Mouse (Mus musculus) frontal cortex, postnatal 10 days (tissue): ENCODE results near the gene Magi1.

Source experiments
- DNase-seq, 2 experiments: peaks; one replicate each; pipeline ENCODE4 v3.0.0; 2022; ENCODE audit warnings: low spot score in 2 of 2, mixed read lengths in 1 of 2

The Magi1 gene

DNA sequence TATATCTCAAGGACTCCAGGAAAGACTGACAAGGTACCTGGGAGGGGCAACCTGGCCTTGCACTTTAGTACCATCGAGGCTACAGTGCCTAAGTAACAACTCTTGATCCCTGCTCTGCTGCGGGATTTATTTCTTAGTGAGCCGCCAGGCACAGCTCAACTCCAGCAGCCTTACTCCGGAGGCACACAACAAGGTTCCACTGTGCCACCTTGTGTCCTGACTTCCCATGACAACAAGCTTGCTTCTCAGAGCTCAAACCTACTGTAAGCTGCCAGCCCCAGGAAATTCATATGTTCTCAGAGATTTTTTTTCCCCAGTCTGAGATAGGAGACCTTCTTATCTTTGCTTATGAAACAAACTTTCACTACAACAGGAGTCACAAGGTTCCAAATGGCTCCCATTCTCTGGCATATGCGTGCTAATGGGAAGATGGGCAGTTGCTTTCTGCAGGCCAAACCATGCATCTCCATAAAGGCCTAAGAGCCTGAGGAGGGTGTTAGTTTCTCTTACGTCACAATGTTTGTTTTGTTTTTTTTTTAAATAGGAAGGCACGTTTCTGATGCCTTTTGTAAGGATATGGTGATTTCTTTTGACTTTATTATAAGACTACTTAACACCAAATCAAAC is 556.8 kb downstream of the Magi1 start:
- DNase-seq = peak in 1 of 2 experiments; percentile 38

DNA sequence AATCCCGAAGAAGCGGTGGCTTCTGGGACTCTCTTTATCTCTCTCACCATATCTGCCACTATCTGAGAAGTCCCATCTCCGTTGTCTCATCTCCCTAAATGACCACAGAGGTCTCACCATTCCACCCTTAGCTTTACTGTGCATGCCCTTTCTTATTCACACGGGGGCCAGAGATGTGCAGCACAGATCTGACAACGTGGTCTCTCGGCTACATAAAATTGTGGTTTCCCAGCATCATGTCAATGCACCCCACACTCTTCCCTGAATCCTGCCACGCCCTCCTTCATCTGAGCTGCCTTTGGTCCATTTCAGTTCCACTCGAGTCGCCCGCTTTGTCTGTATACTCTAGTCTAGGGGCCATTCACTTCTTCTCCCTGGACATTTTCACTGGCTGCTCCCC is 557.6 kb downstream of the Magi1 start:
- DNase-seq = no peak

DNA sequence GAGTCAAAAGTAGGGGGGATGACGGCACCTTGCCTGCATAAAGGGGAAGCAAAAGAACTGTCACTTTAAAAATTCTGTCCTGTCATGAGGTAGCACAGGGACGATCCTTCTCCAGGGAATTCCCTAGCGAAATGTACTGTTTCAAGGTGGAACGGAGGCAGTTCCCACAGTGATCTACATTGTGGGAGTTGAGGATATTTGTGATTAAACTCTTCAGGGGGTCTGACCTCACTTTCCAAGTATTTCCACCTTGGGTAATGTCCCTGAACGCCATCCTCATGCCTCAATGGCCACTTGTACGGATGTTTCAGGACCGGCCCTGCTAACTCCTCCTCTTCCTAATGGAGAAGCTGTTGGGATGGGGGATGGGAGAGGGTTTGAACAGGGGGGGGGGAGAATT is 559.0 kb downstream of the Magi1 start:
- DNase-seq = no peak

DNA sequence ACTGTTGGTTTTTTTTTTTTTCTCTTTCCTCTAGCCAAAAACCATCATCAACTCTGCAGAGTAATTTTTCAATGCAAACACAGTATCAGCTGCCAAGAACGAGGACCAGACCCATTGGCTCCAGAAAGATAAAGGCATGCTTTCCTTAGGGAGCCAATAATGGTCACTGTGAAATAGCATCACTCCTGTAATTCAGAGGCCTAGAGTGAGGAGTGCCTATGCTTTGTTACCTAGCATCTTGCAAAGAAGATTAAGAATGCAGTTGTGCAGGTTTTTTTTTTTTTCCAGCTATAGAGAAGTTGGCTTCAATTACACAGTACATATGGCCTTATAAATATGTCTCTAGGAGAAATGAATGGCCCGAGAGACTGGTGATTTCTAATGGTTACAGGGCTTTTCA is 560.5 kb downstream of the Magi1 start:
- no peak for DNase-seq

DNA sequence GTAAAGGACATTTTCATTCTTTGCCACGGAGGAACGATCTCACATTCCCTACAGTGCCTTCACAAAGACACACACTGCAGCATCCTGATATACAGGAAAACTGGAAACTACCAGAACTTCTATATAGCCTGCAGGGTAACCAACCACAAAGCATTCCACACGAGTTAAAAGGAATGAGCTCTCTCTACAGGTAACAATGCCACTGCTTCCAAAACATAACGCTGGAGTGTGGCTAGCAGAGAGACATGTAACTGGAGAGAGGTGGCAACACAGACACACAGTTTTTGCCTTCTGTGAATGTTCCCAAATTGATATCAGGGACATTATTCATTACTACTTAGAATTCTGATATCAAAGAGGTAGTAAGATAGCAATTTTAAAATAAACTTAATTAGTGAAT is 564.2 kb downstream of the Magi1 start:
- DNase-seq = no peak

DNA sequence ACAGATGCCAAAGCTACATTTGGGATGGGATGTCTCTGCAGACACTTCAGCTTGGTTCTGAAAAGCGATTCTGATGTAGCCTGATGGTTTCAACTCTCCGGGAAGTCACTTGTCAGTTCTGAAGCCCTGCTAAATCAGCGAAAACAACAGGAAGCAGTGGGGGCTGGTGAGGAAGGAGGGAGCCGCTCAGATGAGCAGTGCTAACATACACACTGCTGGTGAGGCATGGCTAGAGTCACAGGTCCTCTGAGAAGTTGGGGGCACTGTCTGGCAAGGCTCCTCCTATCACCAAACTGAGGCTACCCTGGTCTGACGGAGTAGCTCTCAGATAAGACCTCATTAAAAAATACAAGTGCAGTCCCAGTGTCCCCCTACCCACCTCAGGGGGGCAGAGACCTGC is 565.3 kb downstream of the Magi1 start:
- no peak for DNase-seq

DNA sequence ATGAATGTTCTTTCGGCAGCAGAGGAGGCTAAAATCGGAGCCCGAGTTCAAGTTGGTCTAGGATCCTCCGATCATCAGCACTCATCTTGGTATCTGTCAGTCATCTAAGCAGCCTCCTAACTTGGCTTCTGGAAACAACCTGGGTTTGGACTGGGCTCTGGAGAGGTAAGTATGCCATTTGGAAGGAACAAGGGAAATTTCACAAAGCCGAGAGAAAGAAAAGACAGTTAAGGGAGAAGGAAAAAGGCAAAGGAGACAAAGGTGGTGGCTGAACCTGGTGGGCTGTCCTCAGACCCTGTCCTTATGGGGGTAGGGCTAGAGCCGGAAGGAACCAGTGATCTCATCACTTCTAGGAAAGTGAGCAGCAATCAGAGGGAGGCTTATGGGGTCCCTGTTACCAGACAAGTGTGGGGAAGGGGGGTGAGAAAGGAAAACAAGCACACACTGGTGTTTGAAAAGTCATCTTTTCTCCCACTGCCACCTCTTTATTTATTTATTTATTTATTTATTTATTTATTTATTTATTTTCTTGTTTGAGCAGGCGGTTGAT is 565.8 kb downstream of the Magi1 start:
- no peak for DNase-seq

DNA sequence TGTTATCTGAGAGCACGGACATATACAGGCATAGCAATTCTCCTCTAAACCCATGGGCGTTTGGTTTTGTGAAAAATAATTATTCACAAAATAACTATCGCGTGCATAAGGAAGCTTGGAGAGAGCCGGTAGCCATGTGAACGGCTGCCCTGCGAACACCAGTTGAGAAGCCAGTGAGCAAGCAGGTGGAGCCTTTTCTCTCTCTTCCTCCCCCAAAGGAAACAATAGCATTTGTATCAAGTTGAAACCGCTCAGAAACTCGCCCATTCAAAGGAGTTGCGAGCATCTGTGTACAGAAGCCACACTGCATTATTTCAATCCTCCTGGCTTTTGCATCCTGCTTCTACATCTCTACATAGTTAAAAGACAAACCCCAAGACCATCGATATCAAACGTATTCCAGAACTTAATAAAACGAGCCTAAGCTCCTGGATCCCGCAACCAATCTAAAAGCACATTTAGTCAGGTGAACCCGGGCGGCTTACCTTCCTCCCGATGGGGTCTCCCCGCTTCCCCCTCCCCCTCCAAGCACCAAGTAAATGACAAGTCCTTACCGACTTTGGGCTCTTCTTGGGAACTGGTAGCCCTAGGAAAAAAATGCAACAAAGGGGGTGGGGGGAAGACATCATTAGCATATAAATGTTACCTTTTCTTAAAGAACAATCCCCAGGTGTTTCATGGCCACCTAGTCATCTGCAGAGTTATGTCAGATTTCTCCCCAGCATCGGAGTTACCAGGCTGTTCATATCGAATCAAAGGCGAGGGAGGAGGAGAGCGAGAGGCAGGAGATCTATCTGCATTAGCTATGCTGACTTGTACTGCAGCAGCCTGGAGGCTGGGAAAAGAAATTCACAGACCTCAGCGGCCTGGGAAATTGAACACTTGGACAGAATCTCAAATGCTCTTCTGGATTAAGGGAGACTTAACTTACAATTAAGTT is 566.8 kb downstream of the Magi1 start:
- DNase-seq = no peak

DNA sequence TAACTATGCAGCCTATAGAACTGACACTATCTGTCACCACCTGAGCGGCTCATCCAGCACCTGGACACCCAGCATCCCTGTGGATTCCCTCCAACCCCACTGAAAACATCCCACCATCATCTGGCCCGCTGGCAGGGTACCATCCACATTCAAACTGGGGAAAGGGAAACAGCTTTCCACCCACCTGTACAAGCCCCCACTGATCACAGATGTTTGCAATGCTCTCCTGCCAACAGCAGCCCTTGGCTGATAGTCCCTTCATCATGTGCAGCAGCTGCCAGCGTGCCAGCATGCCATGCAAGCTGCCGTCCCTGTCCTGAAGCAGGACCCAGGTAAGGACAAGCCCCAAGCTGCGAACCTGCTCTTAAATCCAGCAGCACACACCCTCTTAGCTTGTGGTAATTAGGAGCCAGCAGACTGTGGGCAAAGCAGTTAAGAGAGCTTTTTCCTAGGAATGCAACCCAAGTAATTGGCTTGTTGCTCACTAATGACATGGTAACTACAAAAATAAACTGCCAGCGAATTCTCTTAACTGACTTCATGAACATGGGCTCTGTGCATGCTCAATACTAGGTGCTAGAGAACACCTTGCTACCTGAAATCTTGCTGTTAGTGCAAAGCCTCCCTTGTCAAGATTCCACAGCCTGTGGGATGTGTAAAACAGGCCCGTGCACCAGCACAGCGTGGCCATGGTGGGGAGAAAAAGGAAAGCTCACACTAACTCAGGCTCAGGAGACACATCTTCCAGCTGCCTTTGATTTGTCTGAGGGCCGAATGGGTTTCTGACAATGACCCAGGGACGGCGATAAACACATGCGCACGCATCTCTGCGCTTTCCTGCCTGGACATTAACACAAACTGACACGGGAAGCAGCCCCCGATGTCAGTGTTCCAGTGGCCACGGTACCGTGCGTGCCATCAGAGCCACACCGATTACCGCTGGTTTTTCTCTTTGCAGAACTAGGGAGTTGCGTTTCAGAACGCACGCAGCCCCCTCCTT is 568.2 kb downstream of the Magi1 start:
- DNase-seq = no peak

DNA sequence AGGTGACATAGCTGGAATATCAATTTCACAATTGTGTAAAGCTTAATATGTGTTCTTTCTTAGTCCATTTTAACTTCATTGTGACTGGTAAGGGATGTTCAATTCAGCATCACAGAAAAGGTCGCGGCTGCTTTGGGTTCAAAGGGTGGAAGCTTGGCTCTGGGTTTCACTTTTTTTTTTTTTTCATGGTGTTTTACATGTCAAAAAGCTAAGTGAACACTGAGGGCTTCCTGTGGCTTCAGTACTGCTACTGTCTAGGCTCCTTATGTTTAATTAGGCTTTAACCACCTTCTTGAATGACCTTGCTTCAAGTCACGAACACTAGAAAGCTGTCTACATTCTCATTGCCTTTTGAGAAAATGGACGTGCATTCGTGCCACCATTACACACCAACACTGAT is 579.4 kb downstream of the Magi1 start:
- no peak for DNase-seq

DNA sequence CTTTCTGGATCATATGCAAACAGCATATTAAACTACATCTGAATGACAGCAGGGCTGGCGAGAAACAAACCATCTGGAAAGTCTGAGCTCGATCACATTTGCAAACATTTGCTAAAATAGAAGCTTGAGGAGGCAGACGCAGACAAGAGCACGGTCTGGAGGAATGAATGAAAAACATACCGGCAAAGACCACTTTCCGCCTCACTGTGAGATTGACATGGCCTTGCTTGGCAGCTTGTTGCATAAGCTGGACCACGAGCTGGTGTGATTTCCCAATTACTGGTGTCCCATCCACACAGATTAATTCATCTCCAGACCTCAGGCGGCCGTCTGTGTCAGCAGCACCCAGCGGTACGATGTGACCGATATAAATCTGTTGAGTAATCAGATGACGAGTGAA is 584.3 kb downstream of the Magi1 start:
- DNase-seq = no peak

DNA sequence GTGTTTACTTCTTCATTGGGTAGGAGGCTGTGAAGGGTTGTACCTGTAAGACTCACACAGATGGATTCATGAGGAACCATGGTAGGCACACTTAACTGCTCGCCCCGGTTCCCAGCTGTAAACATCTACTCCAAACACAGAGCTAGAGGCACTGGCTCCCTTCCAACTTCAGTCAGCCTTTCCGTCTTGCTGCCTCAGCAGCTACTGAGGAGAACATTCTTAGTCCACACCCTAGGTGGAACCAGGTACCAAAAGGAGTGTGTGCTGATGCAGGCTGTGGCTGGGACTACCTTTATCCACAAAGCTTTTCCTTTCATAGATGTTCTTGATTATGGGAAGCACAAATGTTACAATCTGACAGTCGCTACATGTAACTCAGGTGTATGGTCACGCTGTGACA is 585.8 kb downstream of the Magi1 start:
- no peak for DNase-seq

DNA sequence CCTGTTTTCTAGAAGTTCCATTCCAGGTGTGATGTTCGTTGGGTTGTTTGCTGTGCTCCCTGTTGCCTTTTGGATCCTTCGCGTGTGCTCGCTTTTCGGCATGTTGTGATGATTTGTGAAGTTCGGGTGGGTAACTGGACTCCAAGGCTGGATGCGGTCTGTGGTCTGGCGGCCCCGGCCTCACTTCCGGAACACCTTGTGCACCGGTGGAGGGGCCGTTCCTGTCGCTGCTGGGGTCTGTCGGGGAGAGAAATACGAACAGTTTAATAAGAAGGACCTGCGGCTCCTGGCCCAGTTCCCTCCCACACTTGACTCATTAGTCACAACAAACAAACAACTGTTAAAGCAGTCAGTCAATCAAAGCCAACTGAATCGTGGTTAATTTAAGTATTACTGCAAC is 605.0 kb downstream of the Magi1 start:
- DNase-seq = no peak

DNA sequence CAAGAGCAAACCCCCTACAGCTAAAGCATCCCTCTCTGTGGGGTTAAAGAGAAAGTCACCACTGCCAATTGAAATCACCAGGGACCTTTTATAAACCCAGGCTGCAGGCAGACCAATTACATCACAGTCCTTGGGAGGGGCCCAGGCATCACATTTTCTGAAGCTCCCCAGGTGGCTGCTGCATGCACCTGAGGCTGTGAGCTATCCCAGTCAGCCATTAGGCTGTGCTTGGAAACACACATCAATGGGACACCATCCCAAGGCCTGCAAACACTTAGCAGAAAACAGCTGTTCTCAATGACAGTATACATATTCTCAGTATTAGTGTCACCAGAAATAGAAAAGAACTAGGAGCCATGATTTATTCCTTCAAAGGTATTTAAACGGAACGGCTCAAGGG is 617.0 kb downstream of the Magi1 start:
- no peak for DNase-seq

DNA sequence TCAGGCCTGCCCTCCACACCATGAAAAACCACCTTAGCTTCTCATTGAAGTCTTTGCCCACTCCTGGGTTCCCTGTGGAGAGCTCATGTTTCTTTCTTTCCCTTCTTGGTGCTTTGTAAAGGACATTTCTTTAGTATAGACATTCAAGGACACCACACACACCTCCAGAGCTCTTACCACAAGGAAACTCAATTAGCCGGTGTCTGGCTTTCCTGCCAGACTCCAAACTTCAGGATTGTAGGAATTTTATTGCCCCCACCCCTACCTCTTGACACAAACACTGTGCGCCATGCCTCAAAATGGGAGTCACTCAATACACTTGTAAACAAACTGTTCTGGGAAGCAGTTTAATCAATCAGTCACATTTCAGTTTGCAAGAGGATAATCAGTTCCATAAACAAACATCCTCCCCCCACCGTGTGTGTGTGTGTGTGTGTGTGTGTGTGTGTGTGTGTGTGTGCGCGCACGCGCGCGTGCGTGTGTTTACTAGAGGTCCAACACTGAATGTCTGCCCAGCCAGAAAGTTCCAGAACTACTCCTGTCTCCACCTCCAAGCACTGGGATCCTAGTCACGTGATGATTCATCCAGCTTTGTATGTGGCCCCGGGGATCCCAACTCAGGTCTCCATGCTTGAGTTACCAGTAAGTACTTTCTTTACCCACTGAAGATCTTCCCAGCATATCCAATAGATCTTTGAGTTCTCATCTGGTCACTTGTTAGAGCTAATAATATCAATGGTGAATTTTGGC is 618.5 kb downstream of the Magi1 start:
- DNase-seq = no peak

DNA sequence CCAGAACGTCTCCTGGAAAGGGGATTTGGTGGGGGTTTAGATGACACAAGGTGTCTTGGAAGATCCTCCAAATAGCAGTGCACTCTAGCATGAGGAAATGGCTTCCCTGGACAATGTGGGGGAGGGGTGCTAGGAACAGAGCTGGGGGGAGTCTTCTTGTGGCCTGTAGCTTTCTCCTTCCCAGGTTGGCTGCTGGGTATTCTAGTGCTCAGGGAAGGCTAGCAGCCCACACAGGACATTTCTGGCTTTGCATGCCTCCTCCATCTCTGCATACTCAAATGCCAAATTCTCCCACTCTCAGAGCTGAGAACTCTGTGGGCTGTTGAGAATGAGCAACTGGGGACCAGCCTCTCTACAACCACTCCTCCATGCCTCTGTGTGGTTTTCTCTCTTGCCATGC is 622.6 kb downstream of the Magi1 start:
- peak in 1 of 2 experiments; percentile 13 for DNase-seq

DNA sequence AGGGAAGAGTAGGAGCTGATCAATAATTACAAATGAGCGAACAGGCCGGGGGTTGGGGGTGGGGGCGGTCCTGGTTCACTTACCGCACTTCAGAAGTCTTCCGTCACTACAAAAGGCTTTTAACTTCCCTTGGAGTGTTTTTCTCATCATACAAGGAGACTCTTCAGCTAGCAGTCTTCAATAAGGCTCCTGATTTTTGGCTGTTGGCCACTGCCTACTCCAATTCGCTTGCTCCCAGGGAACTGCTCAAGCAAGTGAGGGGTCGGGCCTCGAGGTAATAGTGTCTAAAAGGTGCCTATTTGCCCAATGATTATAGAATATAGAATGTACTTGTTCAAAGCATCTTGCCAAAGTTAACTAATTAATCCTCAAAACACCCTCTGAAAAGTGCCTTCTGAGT is 624.2 kb downstream of the Magi1 start:
- no peak for DNase-seq

DNA sequence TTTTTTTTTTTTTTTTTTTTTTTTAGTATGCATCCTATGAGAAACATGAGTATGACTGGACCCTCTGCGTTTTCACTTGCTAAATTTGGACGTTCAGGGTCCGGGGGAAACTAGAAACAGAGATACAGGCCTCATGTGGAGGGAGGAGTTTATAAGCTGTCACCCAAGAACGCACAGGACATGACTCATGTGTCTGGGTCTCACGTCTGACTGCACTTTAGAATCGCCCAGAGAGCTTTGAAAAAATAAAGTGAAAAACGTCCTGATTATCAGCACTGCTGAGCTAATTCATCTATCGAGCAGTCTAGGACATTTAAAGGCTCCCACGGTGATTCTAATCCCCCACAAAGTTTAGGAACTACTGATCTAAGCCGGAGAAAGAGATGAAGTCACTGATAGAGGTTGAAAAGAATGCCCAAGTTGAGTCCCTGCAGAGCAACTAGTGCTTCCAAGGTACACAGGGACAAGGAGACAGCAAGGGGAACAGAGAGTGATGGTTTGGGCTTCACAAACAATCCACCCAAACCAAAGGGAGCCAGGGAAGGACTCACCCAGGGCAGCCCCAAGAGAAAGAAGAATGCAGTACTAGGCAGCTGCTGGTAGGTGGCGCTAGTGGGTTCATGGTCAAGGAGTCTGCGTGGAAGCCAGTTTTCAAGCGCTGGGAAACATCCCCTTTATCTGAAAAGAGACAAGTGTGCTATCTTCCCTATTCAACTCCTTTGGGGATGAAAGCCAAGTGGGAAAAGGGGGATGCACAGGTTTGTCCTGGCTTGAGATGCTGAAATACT is 626.3 kb downstream of the Magi1 start:
- peak in 1 of 2 experiments; percentile 20 for DNase-seq

DNA sequence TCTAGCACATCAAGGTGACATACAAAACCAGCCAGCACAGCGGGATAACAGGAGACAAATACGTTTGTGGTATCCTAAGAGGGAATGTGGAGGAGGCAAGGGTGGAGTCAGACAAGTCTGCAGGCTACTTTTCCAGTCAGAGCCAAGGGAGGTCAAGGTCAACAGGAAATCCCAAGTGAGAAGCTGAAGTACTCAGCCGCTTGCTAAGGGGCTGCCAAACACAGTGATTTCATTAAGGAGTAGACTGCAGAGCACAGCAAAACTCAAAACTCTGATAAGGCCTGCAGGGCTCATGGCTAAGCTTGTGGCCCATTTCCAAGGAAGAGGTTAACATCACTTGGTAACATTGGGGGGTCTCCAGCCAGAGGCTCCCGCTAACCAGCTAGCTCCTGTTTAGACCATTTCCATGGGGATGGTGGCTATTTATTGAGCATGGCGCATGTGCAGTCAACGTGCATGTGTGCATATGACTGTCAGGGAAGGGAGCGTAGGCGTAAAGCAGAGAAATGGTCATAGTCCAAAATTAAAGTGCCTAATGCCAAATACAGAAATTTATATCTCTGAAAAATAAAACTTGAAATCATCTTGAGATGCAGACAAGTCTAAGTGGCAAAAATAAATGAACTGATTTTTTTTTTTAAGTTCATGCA is 635.0 kb downstream of the Magi1 start:
- peak in 1 of 2 experiments; percentile 21 for DNase-seq
